Mouse (Mus musculus): ENCODE data around the gene Ifit2. TPM values are rescaled to one million over a fixed set of nuclear protein-coding genes. Genes with fewer than 3 reads are reported as not detected.
"Not testable (repeated sequence)": the region's sequence is repeated elsewhere in the genome, so short reads cannot be mapped to it uniquely, and the experiment has no call there.

Ifit2 gene
- polyA plus RNA-seq, 1 experiment from 2014 or later: 13.6 TPM

DNA sequence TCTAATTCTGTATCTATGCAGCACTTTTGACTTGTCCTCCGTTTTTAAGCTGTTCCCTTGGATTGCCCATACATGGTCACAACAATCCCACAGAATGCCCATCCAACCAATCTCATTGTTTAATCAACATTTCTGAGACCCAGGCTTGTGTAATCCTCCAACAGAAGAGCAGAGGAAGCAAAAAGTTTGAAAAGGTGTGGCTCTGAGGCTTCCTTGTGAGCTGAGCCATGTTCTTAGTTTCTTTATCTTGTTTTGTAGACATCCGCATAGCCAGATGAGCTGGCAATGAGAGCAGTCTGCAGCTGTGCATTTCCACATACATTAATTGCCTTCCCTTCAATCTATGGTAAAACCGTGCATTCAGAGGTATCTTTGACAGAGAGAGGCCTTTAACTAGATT is 55.0 kb downstream of the Ifit2 start:
- Histone ChIP-seq H3K27me3 (no peaks in the 10 kb centered on the region), H3K9ac (no peak overlapping the region), H3K36me3 (no peaks in the 10 kb centered on the region), H3K27ac (no peak overlapping the region), H3K4me2 (no peak overlapping the region), H3K4me3 (no peak overlapping the region), H3K4me1 (no peaks in the 10 kb centered on the region), H3K9me3 (no peaks in the 10 kb centered on the region)
- ATAC-seq (ENCODE audit: insufficient number of reproducible peaks, low FRiP score, low TSS enrichment, low read depth): no peak
- 89% methylated on average over 3 of the region's 3 CpGs for WGBS

DNA sequence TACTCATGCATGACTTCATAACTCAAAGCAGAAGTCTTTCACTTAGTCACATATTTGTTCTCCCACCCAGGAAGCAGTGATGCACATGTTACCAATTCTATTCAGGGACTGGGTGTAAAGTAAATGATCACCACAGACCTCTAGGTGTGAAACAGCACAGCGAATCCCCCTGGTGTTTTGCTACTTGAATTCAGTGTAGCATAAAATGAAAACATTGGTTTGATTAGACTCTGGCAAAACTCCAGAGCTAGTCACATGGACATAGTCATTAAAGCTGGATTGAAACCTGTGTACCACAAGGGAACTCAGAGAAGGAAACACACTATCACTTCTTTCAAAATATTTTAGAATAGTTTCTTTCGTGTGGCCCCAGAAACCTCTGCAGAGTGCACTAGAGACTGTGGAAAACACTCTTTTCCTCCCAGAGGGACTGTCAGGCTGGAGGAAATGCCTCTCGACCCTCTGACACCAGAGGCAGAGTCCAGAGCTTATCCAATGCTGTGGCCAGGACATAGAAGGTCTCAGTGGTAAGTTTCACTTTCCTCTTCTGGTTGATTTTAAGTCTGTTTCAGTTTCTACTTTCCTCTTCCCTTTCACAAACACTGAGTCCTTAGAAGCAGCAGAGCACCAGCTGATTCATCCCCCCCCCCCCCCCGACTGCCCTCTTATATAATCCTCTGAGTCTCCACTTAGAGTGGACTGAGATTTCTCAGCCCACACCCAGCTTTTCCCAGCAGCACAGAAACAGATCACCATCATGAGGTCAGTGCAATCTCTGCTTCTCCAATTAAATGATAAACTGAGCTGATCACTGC is 57.0 kb downstream of the Ifit2 start, which contains the start of gene Ifit3b:
Ifit3b (plus strand) TSS at position 734 of the 815 bp plus-strand sequence.
- ATAC-seq (ENCODE audit: insufficient number of reproducible peaks, low FRiP score, low TSS enrichment, low read depth): 0 out of 2 replicates have a peak, but pooled peaks have one; percentile 30
- 33% methylated on average over 4 of the region's 4 CpGs for whole genome bisulfite sequencing
- not testable (repeated sequence) for H3K9ac ChIP-seq, H3K9me3 ChIP-seq, H3K4me1 ChIP-seq, H3K27me3 ChIP-seq, H3K4me3 ChIP-seq, H3K4me2 ChIP-seq, H3K36me3 ChIP-seq, H3K27ac ChIP-seq

DNA sequence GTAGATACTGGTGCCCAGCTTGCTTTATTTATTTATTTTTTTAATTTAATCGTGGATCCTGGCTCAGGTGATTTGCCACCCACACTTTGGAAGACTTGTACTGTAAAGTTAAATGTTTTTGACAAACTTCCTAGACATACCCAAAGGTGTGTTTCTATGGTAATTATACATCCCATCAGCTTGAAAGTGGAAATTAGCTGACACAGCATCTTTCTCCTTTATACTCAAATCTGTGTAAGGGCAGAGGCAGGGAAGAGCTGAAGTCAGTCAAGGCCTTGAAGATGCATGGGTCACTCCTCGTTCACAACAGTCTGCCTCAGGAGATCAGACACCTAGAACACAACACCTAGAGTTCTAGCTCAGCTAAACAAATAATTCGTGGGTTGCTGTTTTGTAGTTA is 59.6 kb downstream of the Ifit2 start:
- not testable (repeated sequence) for H3K4me3 ChIP-seq; H3K27ac ChIP-seq; H3K9ac ChIP-seq; H3K36me3 ChIP-seq; ATAC-seq (ENCODE audit: insufficient number of reproducible peaks, low FRiP score, low TSS enrichment, low read depth); H3K4me1 ChIP-seq; H3K9me3 ChIP-seq; H3K27me3 ChIP-seq; H3K4me2 ChIP-seq
- 72% methylated on average over 3 of the region's 3 CpGs for WGBS

DNA sequence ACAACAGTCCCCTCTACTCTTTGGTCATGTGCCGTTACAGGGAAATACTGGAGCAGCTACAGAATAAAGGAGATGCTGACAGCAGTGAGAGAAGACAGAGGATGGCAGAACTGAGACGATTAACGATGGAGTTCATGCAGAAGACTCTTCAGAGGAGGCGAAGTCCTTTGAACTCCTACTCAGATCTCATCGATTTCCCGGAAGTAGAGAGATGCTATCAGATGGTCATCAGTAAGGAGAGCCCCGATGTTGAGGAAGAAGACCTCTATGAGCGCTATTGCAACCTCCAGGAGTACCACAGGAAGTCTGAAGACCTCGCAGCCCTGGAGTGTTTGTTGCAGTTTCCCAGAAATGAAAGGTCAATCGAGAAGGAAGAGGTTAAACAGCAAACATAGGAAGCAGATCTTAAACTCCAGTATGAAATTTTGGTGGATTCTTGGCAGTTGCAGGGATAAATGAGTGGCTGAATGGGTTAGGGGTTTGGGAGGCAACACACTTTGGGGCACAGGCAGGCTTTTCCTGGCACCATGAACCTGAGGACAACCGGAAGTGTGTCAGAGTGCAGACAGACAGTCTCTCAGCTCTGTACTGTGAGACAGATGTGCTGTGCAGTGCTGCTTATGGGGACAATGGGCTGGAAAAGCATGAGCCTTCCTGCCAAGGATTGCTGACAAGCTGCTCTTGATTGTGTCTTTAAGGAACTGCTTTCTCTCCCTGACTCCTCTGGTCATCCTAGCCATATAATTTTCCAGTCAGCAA is 61.9 kb downstream of the Ifit2 start:
- not testable (repeated sequence) for H3K9ac ChIP-seq; H3K36me3 ChIP-seq; H3K4me2 ChIP-seq; H3K27me3 ChIP-seq; ATAC-seq (ENCODE audit: insufficient number of reproducible peaks, low FRiP score, low TSS enrichment, low read depth); H3K9me3 ChIP-seq; H3K4me3 ChIP-seq; H3K27ac ChIP-seq; H3K4me1 ChIP-seq
- WGBS: 80% methylated on average over 5 of the region's 11 CpGs

DNA sequence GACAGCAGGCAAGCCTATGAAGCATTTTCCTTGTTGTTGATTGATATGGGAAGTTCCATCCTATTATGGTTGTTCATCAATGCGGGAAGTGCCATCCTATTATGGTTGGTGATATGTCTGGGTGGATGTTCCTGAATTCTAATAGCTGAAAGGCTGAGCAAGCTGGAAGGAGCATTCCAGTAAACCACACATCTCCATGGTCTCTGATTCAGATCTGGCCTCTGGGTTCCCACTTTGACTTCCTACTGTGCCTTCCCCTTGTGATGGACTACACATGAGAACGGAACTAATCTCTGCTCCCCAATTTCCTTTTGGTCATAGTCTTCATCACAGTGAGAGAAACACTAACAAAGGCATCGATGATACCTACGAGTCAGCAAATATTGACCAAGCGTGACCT is 70.4 kb downstream of the Ifit2 start:
- Histone ChIP-seq H3K9ac (no peak overlapping the region), H3K27me3 (no peaks in the 10 kb centered on the region), H3K4me2 (no peak overlapping the region), H3K9me3 (no peaks in the 10 kb centered on the region), H3K36me3 (no peaks in the 10 kb centered on the region), H3K4me3 (no peak overlapping the region), H3K27ac (no peak overlapping the region), H3K4me1 (no peaks in the 10 kb centered on the region)
- 88% methylated on average over 5 of the region's 5 CpGs for WGBS
- no peak for ATAC-seq (ENCODE audit: insufficient number of reproducible peaks, low FRiP score, low TSS enrichment, low read depth)

DNA sequence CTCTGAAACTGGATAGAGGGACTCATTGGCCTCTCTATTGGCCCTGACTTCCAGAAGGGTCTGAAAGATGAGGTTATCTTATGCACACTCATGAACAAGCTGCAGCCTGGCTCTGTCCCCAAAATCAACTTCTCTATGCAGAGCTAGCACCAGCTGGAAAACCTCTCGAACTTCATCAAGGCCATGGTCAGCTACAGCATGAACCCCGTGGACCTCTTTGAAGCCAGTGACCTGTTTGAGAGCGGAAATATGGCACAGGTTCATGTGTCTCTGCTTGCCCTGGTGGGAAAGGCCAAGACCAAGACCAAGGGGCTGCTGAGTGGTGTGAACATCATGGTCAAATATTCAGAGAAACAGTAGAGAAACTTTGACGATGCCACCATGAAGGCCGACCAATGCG is 73.3 kb downstream of the Ifit2 start:
- Histone ChIP-seq H3K9me3 (no peaks in the 10 kb centered on the region), H3K9ac (no peak overlapping the region), H3K27me3 (no peaks in the 10 kb centered on the region), H3K4me1 (no peaks in the 10 kb centered on the region), H3K4me3 (no peak overlapping the region), H3K36me3 (no peaks in the 10 kb centered on the region), H3K4me2 (no peak overlapping the region), H3K27ac (no peak overlapping the region)
- no peak for ATAC-seq (ENCODE audit: insufficient number of reproducible peaks, low FRiP score, low TSS enrichment, low read depth)
- 91% methylated on average over 6 of the region's 6 CpGs for WGBS

DNA sequence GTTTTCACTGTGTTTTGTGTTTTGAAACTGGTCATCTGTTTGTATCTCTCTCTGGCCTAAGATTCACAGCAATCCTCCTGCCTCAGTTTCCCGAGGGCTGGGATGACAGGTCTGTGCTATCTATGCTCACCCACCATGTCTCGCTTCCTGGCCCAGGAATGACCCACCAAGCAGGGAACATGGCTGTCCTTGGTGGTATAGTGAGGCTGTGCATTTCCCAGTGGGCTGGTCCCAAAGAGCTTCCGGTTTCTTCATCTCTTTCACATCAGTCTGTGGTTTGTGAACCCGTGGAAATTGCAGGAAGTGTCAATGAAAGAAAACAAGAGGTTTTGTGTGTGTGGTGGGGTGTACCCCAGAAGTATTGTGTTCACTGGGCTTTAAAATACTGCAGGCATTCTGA is 74.2 kb downstream of the Ifit2 start:
- H3K27ac ChIP-seq: no peak overlapping the region
- no peak overlapping the region for H3K4me3 ChIP-seq
- no peaks in the 10 kb centered on the region for H3K27me3 ChIP-seq
- no peak overlapping the region for H3K9ac ChIP-seq
- ATAC-seq (ENCODE audit: insufficient number of reproducible peaks, low FRiP score, low TSS enrichment, low read depth): no peak
- H3K36me3 ChIP-seq: no peaks in the 10 kb centered on the region
- 79% methylated on average over 4 of the region's 4 CpGs for WGBS
- no peaks in the 10 kb centered on the region for H3K4me1 ChIP-seq
- H3K9me3 ChIP-seq: no peaks in the 10 kb centered on the region
- H3K4me2 ChIP-seq: no peak overlapping the region

Other genes starting within 250 kb of the Ifit2 start
- gene Ch25h, start 75.5 kb upstream of the Ifit2 start, polyA plus RNA-seq (2015; fragmentation: Nextera tagmentation; extraction: Ambion mirVana): 19.4 and 22.5 TPM in 2 replicates
- 46.1 and 50.2 TPM in 2 replicates for gene Lipa, start 23.2 kb upstream of the Ifit2 start, polyA plus RNA-seq (2015; fragmentation: Nextera tagmentation; extraction: Ambion mirVana)
- gene Ifit3, start 32.8 kb downstream of the Ifit2 start, polyA plus RNA-seq (2015; fragmentation: Nextera tagmentation; extraction: Ambion mirVana): 1.8 and 2.0 TPM in 2 replicates
- 0.72 and 0.86 TPM in 2 replicates for gene Ifit1bl1, start 51.3 kb downstream of the Ifit2 start, polyA plus RNA-seq (2015; fragmentation: Nextera tagmentation; extraction: Ambion mirVana)
- 0.15 and 0.40 TPM in 2 replicates for gene Ifit3b, start 57.3 kb downstream of the Ifit2 start, polyA plus RNA-seq (2015; fragmentation: Nextera tagmentation; extraction: Ambion mirVana)
- 0.15 and 0.24 TPM in 2 replicates for gene Ifit1bl2, start 90.0 kb downstream of the Ifit2 start, polyA plus RNA-seq (2015; fragmentation: Nextera tagmentation; extraction: Ambion mirVana)
- 0.86 and 1.5 TPM in 2 replicates for gene Ifit1, start 90.2 kb downstream of the Ifit2 start, polyA plus RNA-seq (2015; fragmentation: Nextera tagmentation; extraction: Ambion mirVana)
- gene Slc16a12, start 196.6 kb downstream of the Ifit2 start, polyA plus RNA-seq (2015; fragmentation: Nextera tagmentation; extraction: Ambion mirVana): 0.90 and 1.4 TPM in 2 replicates